Mouse (Mus musculus): ENCODE results near the gene Btn2a2.

- TF ChIP-seq CTCF (IDR thresholded peaks at IDR 0.05; ENCODE audit: borderline replicate concordance, control insufficient read depth, extremely low read depth, insufficient read depth, low read length, poor library complexity) = no peak
- no peak for TF ChIP-seq POLR2A (IDR thresholded peaks at IDR 0.05; ENCODE audit: control insufficient read depth, extremely low read depth, insufficient read depth, low read length, poor library complexity)
Observed at GRCm38 (mm10) chr13:23518885-23519284, 30.2 kb upstream of the Btn2a2 start.

Data from thymus, adult 2 months (tissue).